In the genomic region with DNA sequence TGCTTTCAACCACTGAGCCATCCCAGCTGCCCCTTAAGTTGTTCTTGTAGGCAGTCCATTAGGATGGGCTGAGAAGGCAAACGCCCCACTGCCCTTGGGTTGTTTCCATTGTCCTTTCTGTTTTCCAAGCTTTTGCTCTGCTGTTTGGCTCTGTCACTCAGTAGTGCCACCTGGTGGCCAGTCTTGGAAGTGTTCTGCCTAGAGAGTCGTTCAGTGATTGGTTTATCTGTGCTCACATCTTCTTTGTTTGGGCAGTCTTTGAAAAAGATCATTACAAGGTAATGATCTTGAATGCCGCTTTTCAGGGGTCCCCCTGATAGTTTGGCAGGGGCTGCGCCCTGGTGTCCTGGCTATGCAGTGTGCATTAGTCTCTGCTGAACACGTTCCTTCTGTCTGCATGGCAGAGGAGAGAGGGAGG, we compare ENCODE assay signal across 8 mouse cellular contexts. TPM values are rescaled to one million over a fixed set of nuclear protein-coding genes. Genes with fewer than 3 reads are reported as not detected.
A peak's percentile ranks its signal among the peaks of the same experiment; 100 is the strongest.
DNase-seq lines count a peak whose midpoint lies in the region; TF ChIP-seq lines count a peak whose summit lies in the region.

No protein-coding gene starts in this region.

- in situ Hi-C loops in CH12.LX (cut with MboI; ENCODE audit: low pct_ligation_motif_present, low pct_unique_long_range_greater_than_20kb, low sequenced_read_pairs), result no loop called here

- TF ChIP-seq CTCF in CH12.LX (conservative IDR thresholded peaks at IDR 0.05 in 1 of 2, IDR thresholded peaks at IDR 0.05 in 1 of 2; ENCODE audit: low read depth in 2 of 2, low read length in 2 of 2), result peak; percentile 84 to 98
- peak; percentile 68 for TF ChIP-seq CTCF in cortical plate, adult 2 months (IDR thresholded peaks at IDR 0.05; ENCODE audit: extremely low read depth, insufficient read depth, low read length)

- no peak overlapping the region for H3K9ac ChIP-seq in CH12.LX (ENCODE audit: insufficient read depth, low read depth)

- peaks cover 0 to 6% of the 10 kb centered on the region in 2 experiments; a peak in 1 of 4 replicates for H3K4me1 ChIP-seq in CH12.LX (ENCODE audit: control insufficient read depth in 1 of 2, insufficient read depth in 2 of 2)
- no peaks in the 10 kb centered on the region for H3K4me1 ChIP-seq in cortical plate, adult 2 months (ENCODE audit: control insufficient read depth, insufficient read depth, low read length)

- no peak for TF ChIP-seq EP300 in CH12.LX (IDR thresholded peaks at IDR 0.05; ENCODE audit: low read length)

- H3K4me3 ChIP-seq in CH12.LX (replicated peaks in 1 of 3; ENCODE audit: low read depth in 2 of 3, low read length in 2 of 3, poor library complexity in 1 of 3), result no peak overlapping the region
- no peak overlapping the region for H3K4me3 ChIP-seq in cortical plate, adult 2 months (ENCODE audit: insufficient read depth, low read length)

- no peaks in the 10 kb centered on the region for H3K27me3 ChIP-seq in CH12.LX (replicated peaks)

- H3K36me3 ChIP-seq in CH12.LX (replicated peaks in 1 of 2; ENCODE audit: control insufficient read depth in 1 of 2, insufficient read depth in 1 of 2, low read length in 1 of 2), result no peaks in the 10 kb centered on the region

- no peak overlapping the region for H3K27ac ChIP-seq in CH12.LX (ENCODE audit: insufficient read depth, low read depth)
- no peak overlapping the region for H3K27ac ChIP-seq in cortical plate, adult 2 months (ENCODE audit: insufficient read depth, low read length)

- TF ChIP-seq RAD21 in CH12.LX (IDR thresholded peaks at IDR 0.05; ENCODE audit: low read depth, low read length), result peak; percentile 49

- dilution Hi-C loops in CH12.LX (cut with MboI; ENCODE audit: extremely low pct_ligation_motif_present, extremely low pct_unique_long_range_greater_than_20kb, low sequenced_read_pairs), result no loop called here

- no peaks in the 10 kb centered on the region for H3K9me3 ChIP-seq in CH12.LX (replicated peaks; ENCODE audit: low read length)

- H3K79me2 ChIP-seq in CH12.LX (replicated peaks; ENCODE audit: control insufficient read depth, extremely low read depth, insufficient read depth, poor library complexity, severe bottlenecking), result no peaks in the 10 kb centered on the region

- no peak for TF ChIP-seq POLR2A in CH12.LX (IDR thresholded peaks at IDR 0.05; ENCODE audit: low read depth, low read length)
- TF ChIP-seq POLR2A in cortical plate, adult 2 months (IDR thresholded peaks at IDR 0.05; ENCODE audit: extremely low read depth, insufficient read depth, low read length), result no peak

- H3K4me2 ChIP-seq in CH12.LX (ENCODE audit: insufficient read depth, low read depth, poor library complexity, severe bottlenecking), result no peak overlapping the region

- DNase-seq in CH12.LX (ENCODE audit: extremely low read depth), result peak; percentile 74
- DNase-seq in adipocyte (ENCODE audit: low spot score), result peak; percentile 71
- DNase-seq in heart, adult 18-20 months, result peak; percentile 65 to 88
- peak; percentile 84 to 85 for DNase-seq in kidney, postnatal 4 days
- DNase-seq in lung, postnatal 10 days, result peak; percentile 74
- peak; percentile 49 to 61 for DNase-seq in right cerebral cortex, adult 2 months (ENCODE audit: low spot score in 2 of 2)
- peak; percentile 65 for DNase-seq in urinary bladder, postnatal 14 days (ENCODE audit: low spot score)

TF ChIP-seq in CH12.LX, 34 proteins besides CTCF, POLR2A, EP300 and RAD21:
- TF ChIP-seq SMC3 (IDR thresholded peaks at IDR 0.05; ENCODE audit: low read depth, low read length), result peak; percentile 68
- no peak for TF ChIP-seq ZC3H11A (IDR thresholded peaks at IDR 0.05; ENCODE audit: low read depth, low read length)

RNA-seq across cellular contexts. Expression of a gene that starts 28.9 kb away (rescaled TPM):
- total RNA-seq in CH12.LX (2012; rRNA removed) (4.7 and 4.9 TPM in 2 replicates), CH12.LX (2014; rRNA removed) (4.7 and 5.9 TPM in 2 replicates)
- polyA plus RNA-seq in CH12.LX (2012; ENCODE audit: insufficient read length, low read depth), result 2.6 and 3.4 TPM in 2 replicates
- polyA plus RNA-seq in cortical plate, adult 2 months (2012; rRNA removed), result 15.9 and 17.0 TPM in 2 replicates
- 10 to 100 TPM; 75.3 to 89.2 TPM for total RNA-seq in heart, adult 18-20 months (2021)

RNA-seq across cellular contexts. Expression of a gene that starts 48.0 kb away (rescaled TPM):
- total RNA-seq in CH12.LX (2012; rRNA removed), result 1.9 and 2.0 TPM in 2 replicates
- total RNA-seq in CH12.LX (2014; rRNA removed), result 2.2 and 2.6 TPM in 2 replicates
- polyA plus RNA-seq in CH12.LX (2012; ENCODE audit: insufficient read length, low read depth), result 1.8 and 2.4 TPM in 2 replicates
- 3.2 and 3.9 TPM in 2 replicates for polyA plus RNA-seq in cortical plate, adult 2 months (2012; rRNA removed)
- 1 to 10 TPM; 1.7 to 2.4 TPM for total RNA-seq in heart, adult 18-20 months (2021)

Comparison
In these comparisons a context has a peak if more than half of its experiments do, and no peak if none do; other contexts are left out.
1. RNA of a gene that starts 28.9 kb away (total RNA-seq): 75.3 to 89.2 TPM in heart, adult 18-20 months; 4.7 to 5.9 TPM in CH12.LX; every median in the first group is over 10 times any median in the second.
2. Peak in every context shown above with its lines, with median percentiles within 50 percentile points of each other: DNase-seq.